Mouse (Mus musculus) left cerebral cortex, postnatal 4 days (tissue): ENCODE data around the gene Dusp15. TPM values are rescaled to one million over a fixed set of nuclear protein-coding genes. Genes with fewer than 3 reads are reported as not detected.

ENCODE experiments used
- DNase-seq: peaks from one replicate; pipeline ENCODE4 v3.0.0-alpha.2; 2022
- intact Hi-C: fragments of 180-260 bp; cut with DNase I; formaldehyde crosslinking; loops from one replicate; pipeline ENCODE4 v1.15.1; 2025
- total RNA-seq, 2 experiments: library from RNA; stranded (reverse); gene quantifications; 2 replicates each; pipeline ENCODE4 v1.2.3; 2021

Dusp15 gene
- total RNA-seq = 10 to 100 TPM; 18.3 to 22.2 TPM

- peak; percentile 52 for DNase-seq
- intact Hi-C loops = no loop called here
Observed at GRCm38 (mm10) chr2:152951065-152951849, at the start of gene Dusp15. Dusp15 (minus strand) TSS chr2:152951698.

GRCm38 (mm10) chr2:152997046-152997445 lies 45.5 kb upstream of the Dusp15 start:
- DNase-seq = no peak
- intact Hi-C loops = no loop called here

DNA sequence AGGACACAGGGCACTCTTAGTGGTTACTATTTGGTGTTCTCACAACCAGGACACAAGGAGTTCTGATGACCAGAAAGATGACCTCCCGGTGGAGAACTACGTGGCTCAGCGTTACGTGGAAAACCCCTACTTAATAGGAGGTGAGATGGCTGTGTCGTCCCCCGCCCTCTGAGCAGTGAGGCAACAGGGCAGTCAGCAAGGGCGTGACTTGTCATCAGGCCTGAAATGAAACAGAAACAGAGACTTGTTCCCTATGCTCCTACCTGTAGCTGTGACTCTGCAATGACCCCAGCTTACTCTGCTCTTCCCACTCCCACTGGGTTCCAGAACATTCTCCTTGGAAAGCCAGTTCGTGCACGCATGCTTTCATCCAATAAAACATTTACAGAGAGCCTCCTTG lies 40.0 kb upstream of the Dusp15 start:
- DNase-seq = no peak
- intact Hi-C loops = no loop called here

DNA sequence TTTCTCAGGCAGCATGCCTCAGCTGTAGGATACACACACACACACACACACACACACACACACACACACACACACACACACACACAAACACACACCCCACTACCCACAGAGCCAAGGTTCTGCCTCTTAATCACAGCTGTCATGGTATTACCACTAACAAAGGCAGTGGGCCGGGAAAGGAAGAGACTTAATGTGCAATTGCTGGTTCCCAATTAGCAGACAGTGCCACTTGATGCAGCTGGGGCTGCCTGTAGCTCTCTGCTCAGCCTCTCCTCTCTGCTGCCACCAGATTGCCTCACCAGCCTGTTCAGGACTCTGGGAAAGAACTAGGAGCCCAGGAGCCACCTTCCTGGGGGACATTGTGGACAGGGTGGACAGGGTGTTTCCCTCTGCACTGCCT lies 34.1 kb upstream of the Dusp15 start:
- peak; percentile 30 for DNase-seq
- intact Hi-C loops = no loop called here

DNA sequence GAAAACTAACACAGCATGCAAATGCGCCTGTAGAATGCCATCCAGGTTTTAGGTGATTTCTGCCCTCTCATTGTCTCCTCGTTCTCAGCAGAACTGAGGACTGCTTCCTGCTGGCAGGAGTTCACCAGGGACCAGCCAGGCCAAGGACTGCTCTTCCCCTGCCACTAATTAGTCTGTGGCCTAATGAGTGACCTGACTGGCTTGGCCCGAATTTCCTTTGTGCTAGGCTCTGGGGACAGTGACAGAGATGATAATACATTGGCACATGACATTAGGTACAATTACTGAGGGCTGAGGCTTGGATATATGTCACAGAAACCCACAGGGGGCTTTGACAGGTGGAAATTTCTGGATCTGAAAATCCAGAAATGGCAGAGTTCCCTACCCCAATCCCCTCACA lies 25.5 kb upstream of the Dusp15 start:
- DNase-seq = no peak
- intact Hi-C loops = no loop called here

DNA sequence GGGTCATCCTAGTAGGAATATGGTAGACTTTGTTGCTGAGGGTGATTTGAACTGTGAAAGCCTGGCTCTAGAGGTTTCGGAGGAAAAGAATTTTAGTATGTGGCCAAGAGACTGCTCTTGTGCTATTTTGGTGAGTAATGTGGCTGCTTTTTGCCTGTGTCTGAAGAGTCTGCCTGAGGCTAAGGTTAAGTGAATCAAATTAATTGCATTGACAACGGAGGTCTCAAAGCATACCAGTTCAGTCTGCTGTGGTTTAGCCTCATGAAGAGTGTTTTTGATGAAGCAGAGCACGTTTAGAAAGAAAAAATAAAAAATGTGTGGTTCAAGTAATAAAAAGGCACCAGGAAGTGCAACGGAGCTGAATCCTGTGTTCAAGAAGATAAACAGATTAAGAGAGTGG lies 14.1 kb upstream of the Dusp15 start:
- intact Hi-C loops = no loop called here
- no peak for DNase-seq

- DNase-seq = peak; percentile 82
- intact Hi-C loops = no loop called here
Observed at GRCm38 (mm10) chr2:152962091-152962793, 10.7 kb upstream of the Dusp15 start, which contains the start of gene Ttll9. Ttll9 (plus strand) TSS chr2:152962485.

DNA sequence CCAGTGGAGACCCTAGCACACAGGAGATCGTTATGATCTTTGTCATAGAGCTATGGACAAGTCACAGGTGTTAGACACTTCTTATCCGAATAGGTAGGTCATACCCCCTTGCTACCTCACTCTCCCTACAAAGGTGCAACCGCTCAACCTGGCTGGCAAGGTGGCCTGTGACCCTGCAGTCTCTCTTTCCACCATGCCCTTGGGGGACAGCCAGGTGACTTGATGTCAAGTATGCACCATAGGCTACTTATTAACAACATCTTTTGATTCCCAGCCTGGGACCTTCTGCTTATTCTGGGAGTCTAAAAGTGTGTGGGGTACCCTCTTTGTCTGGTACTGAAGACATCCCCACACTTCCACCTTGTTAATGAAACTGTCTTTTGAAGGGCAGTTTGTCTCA lies 6.6 kb upstream of the Dusp15 start:
- no peak for DNase-seq
- intact Hi-C loops = no loop called here

- intact Hi-C loops = no loop called here
- peak; percentile 35 for DNase-seq
Observed at GRCm38 (mm10) chr2:152951850-152952720, 587 bp upstream of the Dusp15 start.

- no peak for DNase-seq
- intact Hi-C loops = no loop called here
Observed at GRCm38 (mm10) chr2:152950358-152951064, 987 bp downstream of the Dusp15 start.

DNA sequence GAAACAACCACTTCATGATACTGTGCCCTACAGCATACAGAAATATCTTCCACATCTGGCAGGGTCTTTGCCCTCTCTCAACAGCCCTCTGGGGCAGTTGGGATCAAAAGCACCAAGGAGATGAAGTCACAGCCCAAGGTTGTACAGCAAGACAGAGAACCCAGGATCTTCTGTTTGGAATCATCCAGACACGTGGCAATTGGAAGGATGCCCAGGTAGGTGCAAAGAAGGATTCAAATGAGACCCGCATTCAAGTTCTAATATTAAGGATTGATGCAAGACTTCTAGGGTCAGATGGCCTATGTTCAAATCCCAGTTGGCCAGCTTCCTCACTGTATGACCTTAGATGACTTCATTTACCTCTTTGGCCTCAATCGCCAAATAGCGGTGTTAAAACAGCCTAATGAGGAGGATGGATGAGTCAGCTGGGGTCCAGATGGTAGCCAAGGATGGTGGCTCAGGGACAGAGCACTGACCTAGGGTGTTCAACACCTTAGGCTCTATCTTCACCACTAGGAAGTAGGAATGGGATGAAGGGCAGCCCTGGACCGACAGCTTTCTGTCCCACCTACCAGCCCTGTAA lies 3.0 kb downstream of the Dusp15 start:
- intact Hi-C loops = no loop called here
- DNase-seq = no peak

DNA sequence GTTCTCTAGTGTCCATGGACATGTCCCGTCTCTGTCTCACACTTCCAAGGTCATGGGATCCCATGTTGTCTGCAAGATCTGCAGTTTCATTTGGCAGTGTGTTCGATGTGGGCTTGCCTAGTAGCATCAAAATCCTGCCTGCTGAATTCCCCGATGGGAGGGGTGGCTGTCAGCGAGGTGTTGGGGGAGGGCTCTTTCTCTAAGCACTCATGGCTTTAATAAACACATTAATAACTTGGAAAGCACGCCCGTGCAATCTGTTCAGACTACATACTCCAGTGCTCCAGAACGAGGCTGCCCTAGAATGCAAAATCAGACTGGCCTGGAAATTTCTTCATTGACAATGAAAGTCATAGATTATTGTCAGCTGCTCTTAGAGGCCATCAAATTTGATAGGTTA lies 4.4 kb downstream of the Dusp15 start:
- intact Hi-C loops = no loop called here
- peak; percentile 37 for DNase-seq

DNA sequence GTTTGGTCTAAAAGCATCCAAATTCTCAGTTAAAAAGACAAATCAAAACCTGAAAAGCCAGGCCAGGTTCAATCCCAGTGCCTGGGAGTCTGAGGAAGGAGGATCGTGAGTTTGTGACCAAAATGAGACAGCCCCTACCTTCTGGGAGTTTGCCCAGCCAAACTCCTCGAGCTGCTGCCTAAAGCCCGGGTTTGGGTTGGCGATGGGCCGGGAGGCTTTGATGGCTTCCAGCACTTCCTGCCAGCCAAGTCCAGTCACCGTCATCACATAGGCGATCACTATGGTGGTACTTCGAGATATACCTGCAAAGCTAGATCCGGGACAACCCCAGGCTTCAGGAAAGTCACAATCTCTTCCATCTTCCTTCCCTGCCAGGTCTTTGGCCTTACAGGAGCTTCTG lies 7.5 kb downstream of the Dusp15 start:
- intact Hi-C loops = no loop called here
- no peak for DNase-seq

- intact Hi-C loops = no loop called here
- DNase-seq = no peak
Observed at GRCm38 (mm10) chr2:152943568-152943967, 7.9 kb downstream of the Dusp15 start.

DNA sequence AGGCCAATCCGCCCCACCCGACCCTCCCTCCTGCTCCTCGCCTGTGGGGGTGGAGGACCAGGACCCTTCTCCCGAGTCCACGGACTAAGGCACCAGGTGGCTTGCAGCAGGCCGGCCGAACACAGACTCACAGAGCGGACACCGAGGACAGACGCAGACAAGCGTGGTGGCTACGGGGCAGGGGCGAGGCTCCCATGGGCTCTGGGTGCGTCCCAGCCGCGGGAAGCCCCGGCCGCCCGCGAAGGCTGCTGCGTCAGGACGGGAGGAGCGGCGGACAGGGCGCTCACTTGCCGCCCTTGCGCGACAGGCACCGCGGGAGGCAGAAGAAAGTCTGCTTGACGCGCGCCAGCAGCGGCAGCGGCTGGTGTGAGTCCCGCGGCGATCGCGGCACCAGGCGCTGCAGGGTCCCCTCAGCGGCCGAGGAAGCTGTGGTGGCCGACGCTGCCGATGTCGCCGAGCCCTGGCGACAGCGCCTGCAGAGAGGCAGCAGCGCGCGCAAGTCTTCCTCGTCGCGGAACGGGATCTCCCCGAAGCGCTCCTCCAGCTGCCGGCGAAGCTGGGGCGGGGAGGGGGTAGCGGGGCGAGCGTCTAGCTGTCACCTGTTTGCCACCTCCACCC lies 8.5 kb downstream of the Dusp15 start:
- DNase-seq = no peak
- intact Hi-C loops = no loop called here

DNA sequence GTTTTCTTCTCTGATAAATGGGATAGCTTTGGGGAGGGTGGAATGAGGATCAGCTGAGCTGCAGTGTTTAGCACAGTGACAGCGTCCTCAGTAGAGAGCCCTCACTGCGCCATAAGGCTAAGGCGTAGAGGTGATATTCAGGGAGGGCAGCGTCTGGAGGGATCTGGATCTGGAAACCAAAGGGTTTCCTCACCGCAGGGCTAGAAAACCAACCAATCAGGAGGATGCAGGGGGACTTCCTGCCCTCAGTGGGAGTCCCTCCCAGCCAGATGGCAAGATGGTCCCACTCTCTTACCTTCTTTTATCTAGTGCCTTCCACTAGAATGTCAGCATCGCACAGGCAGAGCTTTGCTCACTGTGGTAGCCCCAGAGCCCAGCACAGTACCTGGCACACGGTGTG lies 9.7 kb downstream of the Dusp15 start:
- intact Hi-C loops = no loop called here

GRCm38 (mm10) chr2:152941106-152941505 lies 10.4 kb downstream of the Dusp15 start:
- intact Hi-C loops = no loop called here
- no peak for DNase-seq

More for the DNA sequence above, 9.7 kb downstream of the Dusp15 start:
- DNase-seq = no peak

DNA sequence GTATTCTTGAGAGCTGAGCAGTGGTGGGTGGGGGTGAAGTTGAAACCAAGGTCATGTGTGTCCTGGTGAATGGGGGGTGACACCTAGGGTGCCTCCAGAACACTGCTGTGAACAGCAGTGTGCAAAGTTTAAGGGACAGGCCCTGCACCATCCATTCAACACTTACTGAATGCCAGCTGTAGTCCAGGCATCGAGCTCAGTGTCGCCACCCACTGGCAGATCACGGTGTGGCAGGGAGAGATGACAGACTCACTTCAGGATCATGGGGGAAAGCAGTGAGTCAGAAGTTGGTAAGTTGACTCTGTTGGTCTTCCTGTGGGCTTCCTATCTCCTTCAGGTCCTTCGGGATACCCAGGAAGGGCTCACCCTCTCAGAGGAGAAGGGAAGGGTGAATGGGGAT lies 11.7 kb downstream of the Dusp15 start:
- intact Hi-C loops = no loop called here
- DNase-seq = peak; percentile 61

DNA sequence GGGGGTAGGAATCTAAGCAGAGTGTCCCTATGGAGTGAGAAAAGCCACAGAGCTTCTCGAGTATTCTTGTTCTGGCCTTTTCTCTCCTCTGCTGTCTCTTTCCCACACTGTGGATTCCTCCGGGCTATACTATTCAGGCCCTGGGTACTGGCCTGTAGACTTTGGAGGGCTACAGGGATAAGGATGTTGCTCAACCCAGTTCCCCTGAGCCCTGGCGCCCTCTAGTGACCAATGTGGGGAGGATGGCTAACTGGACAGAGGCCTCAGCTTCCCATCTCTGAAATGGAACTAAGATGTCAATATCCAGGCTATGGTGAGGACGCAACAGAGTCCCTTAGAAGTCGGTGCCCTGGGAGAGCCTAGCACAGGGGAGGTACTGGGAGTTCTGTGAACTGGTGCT lies 17.9 kb downstream of the Dusp15 start:
- DNase-seq = peak; percentile 76
- intact Hi-C loops = no loop called here

DNA sequence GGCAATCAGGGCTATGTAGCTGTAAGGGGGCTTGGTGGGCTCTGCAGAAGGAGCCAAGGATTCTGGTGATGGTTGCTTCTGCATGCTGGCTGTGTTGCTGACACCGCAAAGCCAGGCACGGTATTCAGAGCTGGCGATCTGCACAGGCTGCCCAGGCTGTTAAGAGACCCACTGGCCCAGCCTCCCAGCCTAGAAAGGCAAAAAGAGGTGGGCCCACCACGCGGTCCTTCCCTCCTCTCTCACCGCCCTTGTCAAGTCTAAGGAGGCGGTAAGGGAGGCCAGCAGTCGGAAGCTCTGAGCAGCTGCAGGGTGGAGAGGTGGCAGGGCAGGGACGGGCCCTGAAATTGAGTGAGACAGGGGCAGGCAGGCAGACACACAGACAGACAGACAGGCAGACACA lies 18.4 kb downstream of the Dusp15 start, which contains the start of gene Foxs1:
Gene Foxs1 (minus strand): TSS at position 161 of the 400 bp plus-strand sequence.
- no peak for DNase-seq
- intact Hi-C loops = no loop called here
